8 mouse cellular contexts compared by ENCODE assay signal in the genomic region with DNA sequence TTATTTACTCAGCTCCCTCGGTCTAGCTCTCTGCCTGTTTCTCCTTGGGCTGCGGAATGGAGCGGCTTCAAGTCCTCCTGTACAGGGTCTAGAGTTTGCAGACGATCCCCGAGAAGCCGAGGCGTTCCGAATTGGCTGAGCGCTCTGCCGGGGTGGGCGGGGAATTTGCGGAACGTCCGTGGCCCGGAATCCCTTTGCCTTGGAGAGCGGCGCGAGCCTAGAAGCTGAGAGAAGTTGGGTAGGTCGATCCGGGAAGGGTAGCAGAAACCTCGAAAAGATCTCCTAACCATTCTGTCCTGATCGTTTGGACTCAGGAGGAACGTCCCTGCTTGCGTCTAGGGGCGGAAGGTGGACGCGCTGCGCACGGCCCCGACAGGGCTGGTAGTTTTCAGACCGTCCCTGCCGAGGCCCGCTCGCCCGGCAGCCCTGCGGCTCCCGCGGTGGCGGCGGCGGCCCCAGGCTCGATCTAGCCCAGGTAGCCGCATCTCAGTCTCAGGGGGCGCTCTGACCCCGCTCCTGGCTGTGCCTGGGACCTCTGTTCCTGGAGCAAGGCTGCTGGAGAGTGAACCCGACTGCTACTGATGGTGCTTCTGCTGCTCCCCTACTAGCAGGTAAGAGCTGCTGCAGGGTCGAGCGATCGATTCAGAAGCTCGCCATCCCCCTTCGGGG. TPM values are rescaled to one million over a fixed set of nuclear protein-coding genes. Genes with fewer than 3 reads are reported as not detected.
DNase-seq lines count a peak whose midpoint lies in the region; ATAC-seq and TF ChIP-seq lines count a peak whose summit lies in the region.

Gene Mgat5 (plus strand): TSS at position 199 of the 669 bp plus-strand sequence.

- peak within 1 kb of the TSS; percentile 90 for H3K4me2 ChIP-seq in embryonic facial prominence, embryonic 15.5 days (replicated peaks)
- peak within 1 kb of the TSS; percentile 81 for H3K4me2 ChIP-seq in kidney, embryonic 14.5 days (replicated peaks; ENCODE audit: low read depth, low read length)
- H3K4me2 ChIP-seq in limb, embryonic 15.5 days: peak within 1 kb of the TSS; percentile 95

- H3K27ac ChIP-seq in bone marrow, adult 2 months (ENCODE audit: control insufficient read depth, insufficient read depth, low read depth, low read length, poor library complexity): peak within 1 kb of the TSS; percentile 81
- H3K27ac ChIP-seq in embryonic facial prominence, embryonic 15.5 days (replicated peaks): peak within 1 kb of the TSS; percentile 97
- H3K27ac ChIP-seq in kidney, embryonic 14.5 days (ENCODE audit: low read depth, low read length): peak within 1 kb of the TSS; percentile 84
- peak within 1 kb of the TSS; percentile 95 for H3K27ac ChIP-seq in limb, embryonic 15.5 days

- no peak for TF ChIP-seq CTCF in bone marrow, adult 2 months (IDR thresholded peaks at IDR 0.05; ENCODE audit: control insufficient read depth, insufficient read depth, low read length)

- ATAC-seq in embryonic facial prominence, embryonic 15.5 days (ENCODE audit: insufficient number of reproducible peaks, low FRiP score, low TSS enrichment, low read depth): peak; percentile 89
- peak; percentile 92 for ATAC-seq in kidney, embryonic 14.5 days (ENCODE audit: low FRiP score, low TSS enrichment)
- peak; percentile 88 for ATAC-seq in limb, embryonic 15.5 days (ENCODE audit: insufficient number of reproducible peaks, low FRiP score, low TSS enrichment, low read depth)

- H3K4me3 ChIP-seq in bone marrow, adult 2 months (replicated peaks; ENCODE audit: control insufficient read depth, low read depth, low read length): peak within 1 kb of the TSS; percentile 84
- H3K4me3 ChIP-seq in embryonic facial prominence, embryonic 15.5 days (replicated peaks): peak within 1 kb of the TSS; percentile 68
- H3K4me3 ChIP-seq in kidney, embryonic 14.5 days (ENCODE audit: low read length): peak within 1 kb of the TSS; percentile 86
- H3K4me3 ChIP-seq in limb, embryonic 15.5 days: peak within 1 kb of the TSS; percentile 85

- under 1% methylated on average over 51 of the region's 51 CpGs for WGBS in bone marrow, adult 2 months
- under 1% methylated on average over 51 of the region's 51 CpGs for WGBS in embryonic facial prominence, embryonic 15.5 days
- WGBS in kidney, embryonic 14.5 days: under 1% methylated on average over 48 of the region's 51 CpGs
- WGBS in limb, embryonic 15.5 days: under 1% methylated on average over 51 of the region's 51 CpGs

- peak within 1 kb of the TSS; percentile 24 for H3K9ac ChIP-seq in embryonic facial prominence, embryonic 15.5 days
- H3K9ac ChIP-seq in kidney, embryonic 14.5 days (ENCODE audit: low read depth, low read length): peak within 1 kb of the TSS; percentile 78
- H3K9ac ChIP-seq in limb, embryonic 15.5 days: peak within 1 kb of the TSS; percentile 71

- TF ChIP-seq POLR2A in bone marrow, adult 2 months (IDR thresholded peaks at IDR 0.05; ENCODE audit: borderline replicate concordance, control insufficient read depth, low read depth, low read length): peak; percentile 31; the same call in 1 of the 2 replicates

- no peaks in the 10 kb centered on the region for H3K27me3 ChIP-seq in embryonic facial prominence, embryonic 15.5 days
- no peaks in the 10 kb centered on the region for H3K27me3 ChIP-seq in kidney, embryonic 14.5 days (ENCODE audit: control insufficient read depth, insufficient read depth, low read length)
- H3K27me3 ChIP-seq in limb, embryonic 15.5 days: no peaks in the 10 kb centered on the region

- no peaks in the 10 kb centered on the region for H3K9me3 ChIP-seq in embryonic facial prominence, embryonic 15.5 days (replicated peaks)
- H3K9me3 ChIP-seq in kidney, embryonic 14.5 days (ENCODE audit: control insufficient read depth, low read length): no peaks in the 10 kb centered on the region
- no peaks in the 10 kb centered on the region for H3K9me3 ChIP-seq in limb, embryonic 15.5 days

- no peaks in the 10 kb centered on the region for H3K36me3 ChIP-seq in embryonic facial prominence, embryonic 15.5 days
- no peaks in the 10 kb centered on the region for H3K36me3 ChIP-seq in kidney, embryonic 14.5 days (ENCODE audit: control insufficient read depth, insufficient read depth, low read length)
- H3K36me3 ChIP-seq in limb, embryonic 15.5 days: no peaks in the 10 kb centered on the region

- DNase-seq in 416B (ENCODE audit: low read depth): peak; percentile 93
- DNase-seq in heart, adult 9 months (ENCODE audit: low spot score in 2 of 2): peak; percentile 87
- peak; percentile 67 to 76 for DNase-seq in monocyte, adult 2 months (ENCODE audit: low read depth in 1 of 2, low spot score in 2 of 2)
- DNase-seq in spleen, postnatal 36 days (ENCODE audit: low spot score in 2 of 2): peak; percentile 89

- H3K4me1 ChIP-seq in bone marrow, adult 2 months (ENCODE audit: control insufficient read depth, insufficient read depth, low read length): peaks cover 2% of the 10 kb centered on the region; the same call in 1 of the 2 replicates
- H3K4me1 ChIP-seq in embryonic facial prominence, embryonic 15.5 days: peaks cover 12% of the 10 kb centered on the region
- 0 out of 2 replicates have a peak, but pooled peaks cover 14% of the 10 kb centered on the region for H3K4me1 ChIP-seq in kidney, embryonic 14.5 days (ENCODE audit: control insufficient read depth, insufficient read depth, low read length)
- peaks cover 20% of the 10 kb centered on the region for H3K4me1 ChIP-seq in limb, embryonic 15.5 days

RNA-seq across cellular contexts. Expression of gene Mgat5, which starts in this region (rescaled TPM):
- polyA plus RNA-seq in bone marrow, adult 2 months (2011; ENCODE audit: insufficient read depth, insufficient read length, low replicate concordance, missing spikeins): 3.0 and 9.7 TPM in 2 replicates
- polyA plus RNA-seq in embryonic facial prominence, embryonic 15.5 days (2015; fragmentation: Nextera tagmentation; extraction: Ambion mirVana): 5.5 and 6.3 TPM in 2 replicates
- 8.4 and 11.0 TPM in 2 replicates for polyA plus RNA-seq in kidney, embryonic 14.5 days (2014; fragmentation: Nextera tagmentation; extraction: Ambion mirVana)
- 5.3 and 6.7 TPM in 2 replicates for polyA plus RNA-seq in limb, embryonic 15.5 days (2015; fragmentation: Nextera tagmentation; extraction: Ambion mirVana)

Comparison
In these comparisons a context has a peak if more than half of its experiments do, and no peak if none do; other contexts are left out.
1. Peak in every context shown above with its lines: DNase-seq, ATAC-seq, H3K4me3 ChIP-seq and H3K27ac ChIP-seq.
2. H3K9ac ChIP-seq: peak in every context shown above with its lines; median percentile 78 in kidney, embryonic 14.5 days; 71 in limb, embryonic 15.5 days; 24 in embryonic facial prominence, embryonic 15.5 days.